Mouse (Mus musculus) liver, embryonic 14.5 days (tissue): ENCODE results near the gene Trak2. TPM values are rescaled to one million over a fixed set of nuclear protein-coding genes. Genes with fewer than 3 reads are reported as not detected.

Experiments
- ATAC-seq: fragments of 200-750 bp; cut with Nextera tagmentation; 2 replicates; pipeline ENCODE4 v1.8.0; 2017; ENCODE audit warnings: moderate number of reproducible peaks, mild to moderate bottlenecking, moderate library complexity; ENCODE audit not compliant: insufficient read depth
- DNase-seq, 3 experiments: peaks; one replicate each; pipeline ENCODE4 v3.0.0-alpha.2; 2012 to 2013; ENCODE audit warnings: low read depth in 3 of 3, low spot score in 3 of 3
- H3K27ac ChIP-seq: fragments of 300-500 bp; sonication (generic); 2 replicates; pipeline ENCODE4 v1.5.1; 2014; ENCODE audit warnings: moderate library complexity, mild to moderate bottlenecking, control low read depth, inconsistent platforms
- H3K27me3 ChIP-seq: fragments of 300-500 bp; sonication (generic); 2 replicates; pipeline ENCODE4 v1.6.1; 2014; ENCODE audit warnings: mild to moderate bottlenecking, low read length, moderate library complexity; ENCODE audit not compliant: control insufficient read depth, insufficient read depth
- H3K36me3 ChIP-seq: fragments of 300-500 bp; sonication (generic); replicated peaks from 2 replicates; pipeline ENCODE4 v1.6.1; 2014; ENCODE audit warnings: low read depth; ENCODE audit not compliant: control insufficient read depth, insufficient read depth
- H3K4me1 ChIP-seq, 2 experiments: fragments of 200-500 bp in 1 of 2; fragments of 300-500 bp in 1 of 2; sonication (generic) in 1 of 2; replicated peaks; 2 replicates each; pipeline ENCODE4 v1.6.1; 2012 to 2014; ENCODE audit warnings: antibody characterized with exemption in 1 of 2, inconsistent platforms in 1 of 2, low read length in 1 of 2; ENCODE audit not compliant: control insufficient read depth in 2 of 2, insufficient read depth in 2 of 2
- H3K4me2 ChIP-seq: fragments of 300-500 bp; sonication (generic); 2 replicates; pipeline ENCODE4 v1.6.1; 2014; ENCODE audit warnings: low read depth, mild to moderate bottlenecking, control low read depth, moderate library complexity
- H3K4me3 ChIP-seq, 2 experiments: fragments of 200-500 bp in 1 of 2; fragments of 300-500 bp in 1 of 2; sonication (generic) in 1 of 2; 2 replicates each; pipeline ENCODE4 v1.5.1; 2012 to 2014; ENCODE audit warnings: low read depth in 2 of 2, low read length in 2 of 2, mild to moderate bottlenecking in 2 of 2, control low read depth in 1 of 2, inconsistent platforms in 1 of 2, moderate library complexity in 1 of 2; ENCODE audit not compliant: insufficient read depth in 1 of 2
- H3K9ac ChIP-seq: fragments of 300-500 bp; sonication (generic); replicated peaks from 2 replicates; pipeline ENCODE4 v1.6.1; 2014; ENCODE audit warnings: mild to moderate bottlenecking, control low read depth, moderate library complexity
- H3K9me3 ChIP-seq: fragments of 300-500 bp; sonication (generic); 2 replicates; pipeline ENCODE4 v1.6.1; 2016; ENCODE audit warnings: low read length, mixed read lengths; ENCODE audit not compliant: control insufficient read depth
- CTCF ChIP-seq: IDR thresholded peaks from 2 replicates; pipeline ENCODE4 v1.5.1; 2016; ENCODE audit warnings: antibody characterized with exemption, low read depth, control low read depth
- EP300 ChIP-seq: IDR thresholded peaks from 2 replicates; pipeline ENCODE4 v1.6.1; 2016; ENCODE audit warnings: antibody characterized with exemption, low read depth
- WGBS: fragments of 180-500 bp; shearing (Covaris S2); extraction: QIAGEN DNeasy Blood & Tissue Kit; methylation state at CpG from one replicate; pipeline ENCODE4 v1.1.7; 2014; ENCODE audit not compliant: insufficient replicate concordance; 5-methylcytosine and 5-hydroxymethylcytosine counted together
- polyA plus RNA-seq, 2 experiments: library from polyadenylated mRNA; depleted of rRNA in 1 of 2; stranded (reverse) in 1 of 2; unstranded in 1 of 2; fragments of >200 nt; fragmentation: Nextera tagmentation in 1 of 2; extraction: Ambion mirVana in 1 of 2; gene quantifications; 2 replicates each; pipeline versions ENCODE4 v1.2.1 to v1.2.3; 2012 to 2014

Trak2 gene
- polyA plus RNA-seq, 2 experiments, result 43.1 to 47.7 TPM

GRCm38 (mm10) chr1:58954578-58955410 is 18.4 kb downstream of the Trak2 start:
- H3K4me2 ChIP-seq, result peak overlapping the region; percentile 68

GRCm38 (mm10) chr1:58953686-58954434 is 19.4 kb downstream of the Trak2 start:
- Histone ChIP-seq H3K4me3 (peak overlapping the region; percentile 52 to 55), H3K9me3 (no peaks in the 10 kb centered on the region), H3K9ac (peak overlapping the region; percentile 76), H3K4me2 (peak overlapping the region; percentile 68), H3K4me1 (peaks cover 67 to 73% of the 10 kb centered on the region in 2 experiments), H3K27me3 (no peaks in the 10 kb centered on the region), H3K27ac (peak overlapping the region; percentile 97), H3K36me3 (peaks cover 7% of the 10 kb centered on the region)
- peak; percentile 96 to 97 (median 96) for DNase-seq
- peak; percentile 97 for ATAC-seq
- 9% methylated on average over 9 of the region's 9 CpGs for WGBS
- TF ChIP-seq EP300 (peak; percentile 99), CTCF (no peak)

More at GRCm38 (mm10) chr1:58954578-58955410, 18.4 kb downstream of the Trak2 start:
- Histone ChIP-seq H3K4me3 (peak overlapping the region; percentile 27 to 55), H3K9ac (peak overlapping the region; percentile 72), H3K27ac (peak overlapping the region; percentile 97), H3K9me3 (no peaks in the 10 kb centered on the region), H3K27me3 (no peaks in the 10 kb centered on the region), H3K4me1 (peaks cover 70 to 78% of the 10 kb centered on the region in 2 experiments), H3K36me3 (peaks cover 9% of the 10 kb centered on the region)
- TF ChIP-seq CTCF (no peak), EP300 (peak; percentile 37)
- 25% methylated on average over 8 of the region's 8 CpGs for WGBS
- ATAC-seq (no peak), DNase-seq (no peak)

GRCm38 (mm10) chr1:58952997-58953396 is 20.2 kb downstream of the Trak2 start:
- Histone ChIP-seq H3K4me2 (peak overlapping the region; percentile 68), H3K4me1 (peaks cover 61 to 65% of the 10 kb centered on the region in 2 experiments), H3K4me3 (peak overlapping the region in 1 of 2 experiments; percentile 55; a peak in 2 of 4 replicates), H3K36me3 (peaks cover 9% of the 10 kb centered on the region), H3K27me3 (no peaks in the 10 kb centered on the region), H3K9ac (peak overlapping the region; percentile 76), H3K9me3 (no peaks in the 10 kb centered on the region), H3K27ac (peak overlapping the region; percentile 97)
- DNase-seq (no peak), ATAC-seq (no peak)
- no peak for TF ChIP-seq CTCF
- no peak for TF ChIP-seq EP300
- WGBS, result 38% methylated on average over 4 of the region's 4 CpGs

DNA sequence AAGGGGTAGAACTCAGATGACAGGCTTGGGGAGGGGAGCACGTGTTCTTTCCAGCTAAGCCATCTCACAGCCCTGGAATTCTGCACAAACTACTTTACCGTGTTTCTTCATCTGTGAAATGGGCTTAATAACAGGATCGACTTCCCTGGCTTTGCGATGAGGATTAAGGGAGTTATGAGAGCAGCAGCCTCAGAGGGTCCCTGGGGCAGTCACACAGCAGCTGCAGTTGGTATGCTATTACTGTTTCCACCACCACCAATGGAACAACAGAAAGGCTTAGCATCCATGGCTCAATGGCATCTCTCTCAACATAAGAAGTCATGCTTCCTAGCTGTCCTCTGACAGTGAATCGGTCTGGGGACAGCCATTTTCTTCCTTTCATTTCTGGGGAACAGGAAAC is 20.7 kb downstream of the Trak2 start:
- TF ChIP-seq EP300, result no peak
- TF ChIP-seq CTCF, result no peak
- H3K27me3 ChIP-seq, result no peaks in the 10 kb centered on the region
- WGBS, result 86% methylated on average over 5 of the region's 5 CpGs
- peak overlapping the region; percentile 76 for H3K9ac ChIP-seq
- peak overlapping the region; percentile 97 for H3K27ac ChIP-seq
- peaks cover 12% of the 10 kb centered on the region for H3K36me3 ChIP-seq
- no peak overlapping the region for H3K4me3 ChIP-seq
- H3K9me3 ChIP-seq, result no peaks in the 10 kb centered on the region
- no peak for ATAC-seq
- no peak for DNase-seq
- H3K4me2 ChIP-seq, result peak overlapping the region; percentile 68
- H3K4me1 ChIP-seq, result peaks cover 58 to 62% of the 10 kb centered on the region in 2 experiments

DNA sequence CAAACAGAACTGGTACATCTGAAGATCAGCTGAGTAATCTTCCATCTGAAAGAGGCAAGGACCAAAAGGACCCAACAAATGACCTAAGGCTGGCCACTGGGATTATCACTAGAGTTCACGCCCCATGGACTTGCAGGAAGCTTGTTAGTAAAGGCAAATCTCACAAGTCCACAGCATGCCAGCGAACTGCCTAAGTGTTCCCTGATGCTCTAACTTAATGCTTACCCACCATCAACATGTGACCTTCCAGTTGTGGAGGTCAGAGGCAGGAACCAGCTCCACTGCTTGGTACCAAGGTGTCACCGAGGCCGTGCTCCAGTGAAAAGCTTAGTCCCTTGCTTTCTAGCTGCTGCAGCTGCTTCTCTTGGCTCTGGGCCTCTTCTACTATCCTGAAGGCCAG is 21.4 kb downstream of the Trak2 start:
- TF ChIP-seq EP300, result no peak
- TF ChIP-seq CTCF, result no peak
- H3K4me1 ChIP-seq, result peaks cover 52 to 56% of the 10 kb centered on the region in 2 experiments
- 82% methylated on average over 4 of the region's 4 CpGs for WGBS
- H3K9ac ChIP-seq, result peak overlapping the region; percentile 40
- peak overlapping the region; percentile 68 for H3K4me2 ChIP-seq
- peak overlapping the region; percentile 97 for H3K27ac ChIP-seq
- no peak overlapping the region for H3K4me3 ChIP-seq
- no peaks in the 10 kb centered on the region for H3K27me3 ChIP-seq
- ATAC-seq (no peak), DNase-seq (no peak)
- H3K9me3 ChIP-seq, result no peaks in the 10 kb centered on the region
- peaks cover 17% of the 10 kb centered on the region for H3K36me3 ChIP-seq
